Mouse (Mus musculus): ENCODE data around the gene Cacna2d3. TPM values are rescaled to one million over a fixed set of nuclear protein-coding genes. Genes with fewer than 3 reads are reported as not detected.

Gene Cacna2d3
- polyA plus RNA-seq, 1 experiment from 2014 or later, result 20.4 TPM

GRCm38 (mm10) chr14:28961379-28961778, 760.3 kb downstream of the Cacna2d3 start:
- H3K9me3 ChIP-seq (ENCODE audit: control insufficient read depth, low read length), result no peaks in the 10 kb centered on the region
- no peak overlapping the region for H3K4me2 ChIP-seq (replicated peaks; ENCODE audit: low read depth, low read length)
- no peak overlapping the region for H3K9ac ChIP-seq (ENCODE audit: low read depth, low read length)
- ATAC-seq (ENCODE audit: low FRiP score), result no peak
- H3K27ac ChIP-seq (ENCODE audit: low read depth, low read length), result no peak overlapping the region
- H3K4me3 ChIP-seq (ENCODE audit: low read depth, low read length), result no peak overlapping the region
- WGBS, result 75% methylated on average over 5 of the region's 5 CpGs
- DNase-seq (ENCODE audit: low spot score), result no peak
- 0 out of 2 replicates have a peak, but pooled peaks cover 7% of the 10 kb centered on the region for H3K4me1 ChIP-seq (replicated peaks; ENCODE audit: control insufficient read depth, insufficient read depth, low read length)
- H3K36me3 ChIP-seq (ENCODE audit: control insufficient read depth, insufficient read depth, low read length), result no peaks in the 10 kb centered on the region
- H3K27me3 ChIP-seq (ENCODE audit: control insufficient read depth, insufficient read depth, low read length), result no peaks in the 10 kb centered on the region

GRCm38 (mm10) chr14:28959042-28959441, 762.6 kb downstream of the Cacna2d3 start:
- H3K9me3 ChIP-seq (ENCODE audit: control insufficient read depth, low read length), result no peaks in the 10 kb centered on the region
- no peaks in the 10 kb centered on the region for H3K27me3 ChIP-seq (ENCODE audit: control insufficient read depth, insufficient read depth, low read length)
- H3K9ac ChIP-seq (ENCODE audit: low read depth, low read length), result no peak overlapping the region
- peak; percentile 62 for ATAC-seq (ENCODE audit: low FRiP score)
- H3K4me1 ChIP-seq (replicated peaks; ENCODE audit: control insufficient read depth, insufficient read depth, low read length), result peaks cover 7% of the 10 kb centered on the region; the same call in 1 of the 2 replicates
- peak overlapping the region; percentile 73 for H3K27ac ChIP-seq (ENCODE audit: low read depth, low read length)
- DNase-seq (ENCODE audit: low spot score), result no peak
- no peaks in the 10 kb centered on the region for H3K36me3 ChIP-seq (ENCODE audit: control insufficient read depth, insufficient read depth, low read length)
- no peak overlapping the region for H3K4me3 ChIP-seq (ENCODE audit: low read depth, low read length)
- no peak overlapping the region for H3K4me2 ChIP-seq (replicated peaks; ENCODE audit: low read depth, low read length)
- 42% methylated on average over 3 of the region's 3 CpGs for WGBS

- Histone ChIP-seq H3K4me1 (replicated peaks; ENCODE audit: control insufficient read depth, insufficient read depth, low read length) (peaks cover 7% of the 10 kb centered on the region; the same call in 1 of the 2 replicates), H3K36me3 (ENCODE audit: control insufficient read depth, insufficient read depth, low read length) (no peaks in the 10 kb centered on the region), H3K9me3 (ENCODE audit: control insufficient read depth, low read length) (no peaks in the 10 kb centered on the region), H3K4me2 (replicated peaks; ENCODE audit: low read depth, low read length) (no peak overlapping the region), H3K4me3 (ENCODE audit: low read depth, low read length) (no peak overlapping the region), H3K27me3 (ENCODE audit: control insufficient read depth, insufficient read depth, low read length) (no peaks in the 10 kb centered on the region), H3K27ac (ENCODE audit: low read depth, low read length) (peak overlapping the region; percentile 73), H3K9ac (ENCODE audit: low read depth, low read length) (no peak overlapping the region)
- WGBS, result 17% methylated on average over 6 of the region's 6 CpGs
- peak; percentile 94 for ATAC-seq (ENCODE audit: low FRiP score)
- peak; percentile 87 for DNase-seq (ENCODE audit: low spot score)
Observed at GRCm38 (mm10) chr14:28958131-28959015, 763.3 kb downstream of the Cacna2d3 start.

DNA sequence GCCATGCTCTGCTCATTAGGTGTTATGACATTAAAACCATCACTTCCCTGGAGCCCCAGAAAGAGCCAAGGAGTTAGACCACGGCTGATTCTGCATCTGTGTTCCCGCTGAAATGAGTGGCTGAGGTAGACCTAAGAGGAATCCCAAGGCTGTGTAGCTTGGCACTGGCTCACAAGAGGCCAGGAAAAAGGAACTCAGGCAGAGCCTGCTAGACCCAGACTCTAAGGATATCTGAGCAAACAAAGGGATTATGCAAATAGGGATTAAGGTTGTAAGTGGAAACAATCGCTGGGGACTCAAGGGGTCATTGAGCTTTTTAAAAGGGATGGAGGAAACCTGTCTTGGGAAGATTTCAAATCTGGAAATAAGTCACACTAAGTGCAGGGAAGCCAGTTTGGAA, 766.5 kb downstream of the Cacna2d3 start:
- Histone ChIP-seq H3K9me3 (ENCODE audit: control insufficient read depth, low read length) (no peaks in the 10 kb centered on the region), H3K27ac (ENCODE audit: low read depth, low read length) (no peak overlapping the region), H3K4me2 (replicated peaks; ENCODE audit: low read depth, low read length) (no peak overlapping the region), H3K36me3 (ENCODE audit: control insufficient read depth, insufficient read depth, low read length) (no peaks in the 10 kb centered on the region), H3K4me1 (replicated peaks; ENCODE audit: control insufficient read depth, insufficient read depth, low read length) (peaks cover 7% of the 10 kb centered on the region; the same call in 1 of the 2 replicates), H3K4me3 (ENCODE audit: low read depth, low read length) (no peak overlapping the region), H3K9ac (ENCODE audit: low read depth, low read length) (no peak overlapping the region), H3K27me3 (ENCODE audit: control insufficient read depth, insufficient read depth, low read length) (no peaks in the 10 kb centered on the region)
- 4% methylated on average over 3 of the region's 3 CpGs for WGBS
- ATAC-seq (ENCODE audit: low FRiP score) (no peak), DNase-seq (ENCODE audit: low spot score) (no peak)

DNA sequence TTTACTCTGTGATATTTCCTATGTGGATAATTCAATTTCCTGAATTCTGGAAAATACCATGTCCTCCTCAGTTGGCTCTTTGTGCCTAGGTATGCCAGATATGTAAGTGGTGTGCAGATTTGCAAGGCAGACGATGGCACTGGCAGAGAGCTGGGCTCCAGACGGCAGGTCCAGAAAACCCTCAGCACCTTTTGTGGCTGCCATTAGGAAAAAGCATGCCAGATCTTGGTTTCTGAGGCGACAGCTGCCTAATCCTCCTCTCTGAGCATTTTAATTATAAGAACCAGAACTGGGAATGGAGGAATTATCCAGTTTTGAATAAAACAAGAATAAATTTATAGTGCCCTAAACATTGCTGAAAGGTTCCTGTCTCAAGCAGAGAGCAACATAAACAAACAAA, 767.1 kb downstream of the Cacna2d3 start:
- no peak overlapping the region for H3K4me2 ChIP-seq (replicated peaks; ENCODE audit: low read depth, low read length)
- H3K36me3 ChIP-seq (ENCODE audit: control insufficient read depth, insufficient read depth, low read length), result no peaks in the 10 kb centered on the region
- H3K9me3 ChIP-seq (ENCODE audit: control insufficient read depth, low read length), result no peaks in the 10 kb centered on the region
- ATAC-seq (ENCODE audit: low FRiP score), result no peak
- peaks cover 7% of the 10 kb centered on the region; the same call in 1 of the 2 replicates for H3K4me1 ChIP-seq (replicated peaks; ENCODE audit: control insufficient read depth, insufficient read depth, low read length)
- DNase-seq (ENCODE audit: low spot score), result no peak
- H3K27me3 ChIP-seq (ENCODE audit: control insufficient read depth, insufficient read depth, low read length), result no peaks in the 10 kb centered on the region
- H3K9ac ChIP-seq (ENCODE audit: low read depth, low read length), result no peak overlapping the region
- no peak overlapping the region for H3K4me3 ChIP-seq (ENCODE audit: low read depth, low read length)
- no peak overlapping the region for H3K27ac ChIP-seq (ENCODE audit: low read depth, low read length)
- WGBS, result 36% methylated on average over 3 of the region's 3 CpGs

- H3K9ac ChIP-seq (ENCODE audit: low read depth, low read length), result no peak overlapping the region
- WGBS, result 35% methylated on average over 6 of the region's 6 CpGs
- no peak overlapping the region for H3K27ac ChIP-seq (ENCODE audit: low read depth, low read length)
- DNase-seq (ENCODE audit: low spot score), result no peak
- ATAC-seq (ENCODE audit: low FRiP score), result no peak
- H3K36me3 ChIP-seq (ENCODE audit: control insufficient read depth, insufficient read depth, low read length), result no peaks in the 10 kb centered on the region
- H3K27me3 ChIP-seq (ENCODE audit: control insufficient read depth, insufficient read depth, low read length), result no peaks in the 10 kb centered on the region
- H3K4me2 ChIP-seq (replicated peaks; ENCODE audit: low read depth, low read length), result no peak overlapping the region
- H3K9me3 ChIP-seq (ENCODE audit: control insufficient read depth, low read length), result no peaks in the 10 kb centered on the region
- H3K4me3 ChIP-seq (ENCODE audit: low read depth, low read length), result no peak overlapping the region
- H3K4me1 ChIP-seq (replicated peaks; ENCODE audit: control insufficient read depth, insufficient read depth, low read length), result peaks cover 7% of the 10 kb centered on the region; the same call in 1 of the 2 replicates
Observed at GRCm38 (mm10) chr14:28954086-28954485, 767.6 kb downstream of the Cacna2d3 start.

GRCm38 (mm10) chr14:28953409-28953808, 768.3 kb downstream of the Cacna2d3 start:
- ATAC-seq (ENCODE audit: low FRiP score), result no peak
- no peaks in the 10 kb centered on the region for H3K36me3 ChIP-seq (ENCODE audit: control insufficient read depth, insufficient read depth, low read length)
- DNase-seq (ENCODE audit: low spot score), result no peak
- no peak overlapping the region for H3K4me3 ChIP-seq (ENCODE audit: low read depth, low read length)
- whole genome bisulfite sequencing, result 78% methylated on average over 5 of the region's 5 CpGs
- no peak overlapping the region for H3K27ac ChIP-seq (ENCODE audit: low read depth, low read length)
- H3K9me3 ChIP-seq (ENCODE audit: control insufficient read depth, low read length), result no peaks in the 10 kb centered on the region
- H3K4me2 ChIP-seq (replicated peaks; ENCODE audit: low read depth, low read length), result no peak overlapping the region
- H3K9ac ChIP-seq (ENCODE audit: low read depth, low read length), result no peak overlapping the region
- H3K27me3 ChIP-seq (ENCODE audit: control insufficient read depth, insufficient read depth, low read length), result no peaks in the 10 kb centered on the region
- peaks cover 5% of the 10 kb centered on the region; the same call in 1 of the 2 replicates for H3K4me1 ChIP-seq (replicated peaks; ENCODE audit: control insufficient read depth, insufficient read depth, low read length)

DNA sequence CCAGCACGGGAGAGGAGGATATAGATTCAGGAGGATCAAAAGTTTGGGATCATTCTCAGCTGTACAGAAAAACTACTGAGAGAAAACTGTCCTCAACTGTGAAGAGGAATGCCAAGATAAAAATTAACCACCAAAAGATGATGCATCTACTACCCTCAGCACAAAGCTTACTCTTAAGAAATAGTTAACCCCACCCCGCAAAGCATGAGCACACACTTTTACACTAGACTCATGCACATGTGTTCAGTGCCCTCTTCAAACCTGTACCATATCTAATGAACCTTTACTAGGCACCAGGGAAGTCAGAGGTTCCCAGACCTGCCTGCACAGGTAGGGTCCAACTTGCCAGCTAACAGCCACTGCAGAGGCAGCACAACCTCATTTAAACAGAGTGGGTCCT, 771.2 kb downstream of the Cacna2d3 start:
- Histone ChIP-seq H3K27ac (ENCODE audit: low read depth, low read length) (no peak overlapping the region), H3K36me3 (ENCODE audit: control insufficient read depth, insufficient read depth, low read length) (no peaks in the 10 kb centered on the region), H3K4me3 (ENCODE audit: low read depth, low read length) (no peak overlapping the region), H3K4me1 (replicated peaks; ENCODE audit: control insufficient read depth, insufficient read depth, low read length) (no peaks in the 10 kb centered on the region; the same call in 1 of the 2 replicates), H3K9me3 (ENCODE audit: control insufficient read depth, low read length) (no peaks in the 10 kb centered on the region), H3K4me2 (replicated peaks; ENCODE audit: low read depth, low read length) (no peak overlapping the region), H3K9ac (ENCODE audit: low read depth, low read length) (no peak overlapping the region), H3K27me3 (ENCODE audit: control insufficient read depth, insufficient read depth, low read length) (no peaks in the 10 kb centered on the region)
- DNase-seq (ENCODE audit: low spot score) (no peak), ATAC-seq (ENCODE audit: low FRiP score) (no peak)
- WGBS, result 87% methylated on average over 2 of the region's 2 CpGs

- no peak for DNase-seq (ENCODE audit: low spot score)
- H3K9ac ChIP-seq (ENCODE audit: low read depth, low read length), result no peak overlapping the region
Observed at GRCm38 (mm10) chr14:28949785-28950184, 771.9 kb downstream of the Cacna2d3 start.

More at GRCm38 (mm10) chr14:28949785-28950184, 771.9 kb downstream of the Cacna2d3 start:
- ATAC-seq (ENCODE audit: low FRiP score), result no peak
- Histone ChIP-seq H3K36me3 (ENCODE audit: control insufficient read depth, insufficient read depth, low read length) (no peaks in the 10 kb centered on the region), H3K4me2 (replicated peaks; ENCODE audit: low read depth, low read length) (no peak overlapping the region), H3K27ac (ENCODE audit: low read depth, low read length) (no peak overlapping the region), H3K4me3 (ENCODE audit: low read depth, low read length) (no peak overlapping the region), H3K27me3 (ENCODE audit: control insufficient read depth, insufficient read depth, low read length) (no peaks in the 10 kb centered on the region), H3K4me1 (replicated peaks; ENCODE audit: control insufficient read depth, insufficient read depth, low read length) (no peaks in the 10 kb centered on the region; the same call in 1 of the 2 replicates), H3K9me3 (ENCODE audit: control insufficient read depth, low read length) (no peaks in the 10 kb centered on the region)
- WGBS, result 90% methylated on average over 1 of the region's 1 CpGs
